Mouse (Mus musculus) ES-E14 (cell line): Measurements from ENCODE around the gene Nmnat1. TPM values are rescaled to one million over a fixed set of nuclear protein-coding genes. Genes with fewer than 3 reads are reported as not detected.

Experiments used
- DNase-seq: peaks from one replicate; pipeline ENCODE4 v3.0.0-alpha.2; 2013; ENCODE audit warnings: low read depth, low spot score
- H3K27ac ChIP-seq: 2 replicates; pipeline ENCODE4 v1.5.1; 2012; ENCODE audit warnings: low read depth, mild to moderate bottlenecking, low read length, moderate library complexity, mixed read lengths; ENCODE audit not compliant: poor library complexity, insufficient read depth, severe bottlenecking
- H3K36me3 ChIP-seq: 2 replicates; pipeline ENCODE4 v1.6.1; 2012; ENCODE audit warnings: mild to moderate bottlenecking, low read length, moderate library complexity, mixed read lengths; ENCODE audit not compliant: control insufficient read depth, poor library complexity, insufficient read depth, severe bottlenecking
- H3K4me1 ChIP-seq, 2 experiments: fragments of 150-350 bp in 1 of 2; sonication (generic) in 1 of 2; 2 replicates each; pipeline ENCODE4 v1.6.1; 2012; ENCODE audit warnings: low read length in 2 of 2, mild to moderate bottlenecking in 1 of 2, mixed read lengths in 1 of 2; ENCODE audit not compliant: control insufficient read depth in 2 of 2, insufficient read depth in 2 of 2, poor library complexity in 1 of 2
- H3K4me3 ChIP-seq, 2 experiments: fragments of 150-350 bp in 1 of 2; sonication (generic) in 1 of 2; 2 replicates each; pipeline ENCODE4 v1.5.1; 2012; ENCODE audit warnings: low read length in 2 of 2, low read depth in 1 of 2, mild to moderate bottlenecking in 1 of 2, mixed read lengths in 1 of 2; ENCODE audit not compliant: insufficient read depth in 1 of 2, poor library complexity in 1 of 2, severe bottlenecking in 1 of 2
- H3K9ac ChIP-seq: 2 replicates; pipeline ENCODE4 v1.6.1; 2012; ENCODE audit warnings: low read depth, mild to moderate bottlenecking, low read length, mixed read lengths; ENCODE audit not compliant: poor library complexity, insufficient read depth, severe bottlenecking
- H3K9me3 ChIP-seq: fragments of 150-350 bp; sonication (generic); 2 replicates; pipeline ENCODE4 v1.6.1; 2012; ENCODE audit warnings: low read depth, mild to moderate bottlenecking, low read length; ENCODE audit not compliant: control insufficient read depth, insufficient read depth
- CHD2 ChIP-seq: IDR thresholded peaks from 2 replicates; pipeline ENCODE4 v1.6.1; 2014; ENCODE audit warnings: mild to moderate bottlenecking, low read depth, low read length, inconsistent platforms
- HCFC1 ChIP-seq: IDR thresholded peaks from 2 replicates; pipeline ENCODE4 v1.6.1; 2012; ENCODE audit warnings: low read length, inconsistent platforms, borderline replicate concordance; ENCODE audit not compliant: insufficient read depth
- MAFK ChIP-seq: IDR thresholded peaks from 2 replicates; pipeline ENCODE4 v1.6.1; 2014; ENCODE audit warnings: mild to moderate bottlenecking, low read depth, low read length, inconsistent platforms; ENCODE audit not compliant: insufficient read depth
- ZC3H11A ChIP-seq: IDR thresholded peaks from 2 replicates; pipeline ENCODE4 v1.6.1; 2012; ENCODE audit warnings: low read depth, mild to moderate bottlenecking, inconsistent platforms, low read length, borderline replicate concordance
- ZNF384 ChIP-seq: IDR thresholded peaks from 2 replicates; pipeline ENCODE4 v1.6.1; 2012; ENCODE audit warnings: low read depth, low read length, inconsistent platforms
- in situ Hi-C, 2 experiments: fragments of 600-800 bp; cut with MboI; formaldehyde crosslinking; loops; one replicate each; pipeline ENCODE4 v1.15.1; 2025; ENCODE audit warnings: low sequenced_read_pairs in 2 of 2, inconsistent platforms in 1 of 2; ENCODE audit not compliant: unreplicated experiment in 2 of 2
- total RNA-seq: library from RNA; depleted of rRNA; stranded (reverse); fragments of 300-350 nt; gene quantifications from 2 replicates; pipeline ENCODE4 v1.2.3, GENCODE M21; 2012

Gene Nmnat1
- total RNA-seq, 1 experiment = 11.0 TPM

DNA sequence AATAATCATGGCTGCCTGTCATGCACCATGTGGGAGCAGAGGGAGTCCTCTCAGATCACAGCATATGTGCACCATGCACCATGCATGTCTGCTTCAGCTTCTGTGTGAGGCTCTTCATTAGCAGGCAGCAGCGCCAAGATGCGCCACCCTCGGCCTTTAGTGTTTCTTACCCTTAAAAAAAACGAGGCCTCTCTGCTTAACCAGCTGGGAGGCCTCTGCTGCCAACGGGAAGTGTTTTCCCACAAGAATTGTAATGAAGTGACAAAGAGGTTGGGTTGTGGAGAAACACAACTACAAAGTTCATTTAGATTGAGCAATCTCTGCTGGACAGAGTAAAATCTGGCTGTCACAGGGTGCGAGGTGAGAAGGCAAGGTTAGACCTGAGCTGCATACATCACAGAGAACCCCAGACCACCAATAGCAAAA is 26.2 kb upstream of the Nmnat1 start:
- TF ChIP-seq CHD2 (no peak), ZNF384 (no peak), ZC3H11A (no peak), HCFC1 (no peak), MAFK (no peak)
- no peak for DNase-seq
- Histone ChIP-seq H3K9ac (no peak overlapping the region), H3K36me3 (no peaks in the 10 kb centered on the region), H3K27ac (no peak overlapping the region), H3K9me3 (no peaks in the 10 kb centered on the region), H3K4me3 (no peak overlapping the region), H3K4me1 (no peaks in the 10 kb centered on the region)
- in situ Hi-C loops = no loop called here

GRCm38 (mm10) chr4:149506904-149507303 is 21.9 kb upstream of the Nmnat1 start:
- in situ Hi-C loops = no loop called here

DNA sequence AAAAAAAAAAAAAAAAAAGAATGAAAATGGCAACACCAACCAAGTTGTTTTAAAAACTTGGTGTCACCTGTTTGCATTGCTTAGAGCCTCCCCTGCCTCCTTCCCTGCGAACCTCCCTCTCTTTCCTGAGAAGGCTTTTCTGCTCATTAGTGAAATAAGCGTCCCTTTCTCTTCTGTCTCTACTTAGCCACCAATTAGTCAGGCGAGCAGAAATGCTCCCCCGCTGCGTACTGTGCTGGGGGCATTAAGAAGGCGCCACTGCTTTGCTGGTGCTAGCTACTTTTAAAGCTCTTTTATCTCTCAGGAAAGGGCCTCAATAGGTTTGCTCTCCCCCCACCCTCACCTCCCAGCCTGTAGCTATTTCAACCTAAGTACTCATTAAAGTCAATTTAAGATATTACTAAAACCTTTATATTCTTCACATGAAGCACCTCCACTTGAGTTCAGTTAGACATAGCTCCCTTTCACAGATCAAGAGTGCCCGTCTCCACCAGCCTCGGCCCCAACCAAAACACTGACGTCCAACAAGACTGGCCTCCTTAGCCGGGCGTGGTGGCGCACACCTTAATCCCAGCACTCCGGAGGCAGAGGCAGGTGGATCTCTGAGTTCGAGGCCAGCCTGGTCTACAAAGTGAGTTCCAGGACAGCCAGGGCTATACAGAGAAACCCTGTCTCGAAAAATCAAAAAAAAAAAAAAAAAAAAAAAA is 20.4 kb upstream of the Nmnat1 start:
- peak overlapping the region; percentile 29; the same call in 1 of the 2 replicates for H3K9ac ChIP-seq
- DNase-seq = no peak
- TF ChIP-seq MAFK (no peak), HCFC1 (no peak), CHD2 (no peak), ZNF384 (no peak), ZC3H11A (no peak)
- H3K4me3 ChIP-seq = no peak overlapping the region
- H3K36me3 ChIP-seq = peaks cover 3% of the 10 kb centered on the region
- H3K4me1 ChIP-seq = peaks cover 0 to 7% of the 10 kb centered on the region in 2 experiments; a peak in 2 of 4 replicates
- H3K9me3 ChIP-seq = no peaks in the 10 kb centered on the region
- H3K27ac ChIP-seq = no peak overlapping the region
- in situ Hi-C loops = no loop called here

More at GRCm38 (mm10) chr4:149506904-149507303, 21.9 kb upstream of the Nmnat1 start:
- Histone ChIP-seq H3K36me3 (no peaks in the 10 kb centered on the region), H3K4me3 (no peak overlapping the region), H3K4me1 (peaks cover 0 to 7% of the 10 kb centered on the region in 2 experiments; a peak in 2 of 4 replicates), H3K9me3 (no peaks in the 10 kb centered on the region), H3K27ac (no peak overlapping the region), H3K9ac (no peak overlapping the region)
- DNase-seq = no peak
- TF ChIP-seq ZNF384 = no peak
- no peak for TF ChIP-seq CHD2
- no peak for TF ChIP-seq MAFK
- no peak for TF ChIP-seq HCFC1

- DNase-seq = no peak
- peak overlapping the region; percentile 43; the same call in 1 of the 2 replicates for H3K9ac ChIP-seq
- in situ Hi-C loops = no loop called here
- H3K9me3 ChIP-seq = no peaks in the 10 kb centered on the region
- no peak for TF ChIP-seq ZNF384
- TF ChIP-seq ZC3H11A = no peak
- TF ChIP-seq MAFK = no peak
- no peak for TF ChIP-seq CHD2
- TF ChIP-seq HCFC1 = no peak
- H3K27ac ChIP-seq = peak overlapping the region; percentile 62; the same call in 1 of the 2 replicates
- H3K4me3 ChIP-seq = no peak overlapping the region
- peaks cover 0 to 7% of the 10 kb centered on the region in 2 experiments; a peak in 2 of 4 replicates for H3K4me1 ChIP-seq
- H3K36me3 ChIP-seq = peaks cover 4% of the 10 kb centered on the region
Observed at GRCm38 (mm10) chr4:149504858-149505257, 19.9 kb upstream of the Nmnat1 start.

DNA sequence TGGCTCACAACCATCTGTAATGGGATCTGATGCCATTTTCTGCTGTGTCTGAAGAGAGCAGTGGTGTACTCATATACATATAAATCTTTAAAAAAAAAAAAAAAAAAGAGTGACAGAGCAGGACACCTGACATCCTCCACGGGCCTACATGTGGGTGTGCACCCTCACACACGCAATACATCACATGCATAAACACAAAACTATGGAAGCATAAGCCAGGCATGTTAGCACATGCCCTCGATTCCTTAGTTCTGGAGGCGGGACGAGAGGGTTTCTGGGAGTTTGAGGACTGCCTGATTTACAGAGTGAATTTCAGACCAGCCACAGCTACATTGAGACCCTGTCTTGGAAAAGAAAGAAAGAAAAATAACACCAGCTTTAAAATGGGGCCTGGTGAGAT is 19.4 kb upstream of the Nmnat1 start:
- Histone ChIP-seq H3K27ac (peak overlapping the region; percentile 62; the same call in 1 of the 2 replicates), H3K4me1 (peaks cover 0 to 7% of the 10 kb centered on the region in 2 experiments; a peak in 2 of 4 replicates), H3K36me3 (peaks cover 4% of the 10 kb centered on the region), H3K9me3 (no peaks in the 10 kb centered on the region), H3K4me3 (no peak overlapping the region), H3K9ac (peak overlapping the region; percentile 43; the same call in 1 of the 2 replicates)
- DNase-seq = no peak
- TF ChIP-seq ZC3H11A (no peak), HCFC1 (no peak), ZNF384 (no peak), MAFK (no peak), CHD2 (no peak)
- in situ Hi-C loops = no loop called here
